Mouse (Mus musculus) thymus, postnatal 4 days (tissue): ENCODE measurements around the gene Llph.

Experiments
- DNase-seq: peaks from one replicate; pipeline ENCODE4 v3.0.0; 2021

The Llph gene

DNA sequence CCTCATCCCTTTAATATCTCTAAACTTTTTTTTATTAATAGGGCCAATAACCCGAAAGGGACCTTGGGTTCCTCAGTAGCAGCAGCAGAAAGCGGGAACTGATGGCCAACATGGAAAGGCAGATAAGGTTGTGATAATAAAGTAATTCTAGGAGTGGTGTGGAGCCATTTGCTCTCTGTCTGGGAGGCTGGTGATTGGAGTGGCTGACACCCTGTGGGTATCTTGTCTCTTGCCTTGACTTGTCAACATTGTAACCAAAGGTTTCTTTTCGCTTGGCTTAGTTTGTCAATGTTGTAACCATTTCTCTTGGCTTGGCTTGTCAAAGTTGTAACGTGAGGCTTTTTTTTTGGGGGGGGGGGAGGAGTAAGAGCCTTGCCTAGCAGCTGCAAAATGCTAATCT lies 53.5 kb downstream of the Llph start:
- DNase-seq = no peak

DNA sequence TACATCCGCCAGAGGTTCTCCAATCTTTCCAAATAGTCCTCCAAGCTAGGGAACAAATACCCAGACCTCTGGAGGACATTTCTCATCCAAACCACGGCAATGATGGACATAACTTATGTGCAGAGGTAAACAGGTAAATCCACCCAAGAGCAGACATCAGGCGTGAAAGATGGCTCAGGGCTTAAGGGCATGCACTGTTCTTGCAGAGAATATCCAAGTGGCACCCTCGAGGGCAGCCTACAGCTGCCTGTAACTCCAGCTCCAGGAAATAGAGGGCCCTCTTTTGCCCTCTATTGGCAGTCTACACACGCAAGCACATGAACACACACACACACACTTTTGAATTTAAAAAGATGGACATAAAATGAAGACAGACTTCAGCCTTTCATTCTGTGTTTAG lies 54.8 kb downstream of the Llph start:
- DNase-seq = no peak
